Comparison of ENCODE assay signal across 13 mouse cellular contexts in genomic region chr12:44177038-44177355, GRCm38 (mm10). TPM values are rescaled to one million over a fixed set of nuclear protein-coding genes. Genes with fewer than 3 reads are reported as not detected.
DNase-seq lines count a peak whose midpoint lies in the region; ATAC-seq and TF ChIP-seq lines count a peak whose summit lies in the region.
"Had no signal": no experiment of that assay in that cellular context is flagged by ENCODE, and none has a peak within 500 bp of the region (broad histone marks: within the 10 kb centered on the region; RNA-seq: fewer than 3 reads in every experiment).

No protein-coding gene starts in this region.

- WGBS in neural tube, embryonic 11.5 days = 70% methylated on average over 2 of the region's 2 CpGs
- 68% methylated on average over 2 of the region's 2 CpGs for WGBS in hindbrain, embryonic 10.5 days
- WGBS in stomach, postnatal 0 days = 62% methylated on average over 2 of the region's 2 CpGs

- H3K36me3 ChIP-seq in neural tube, embryonic 11.5 days (ENCODE audit: control insufficient read depth, insufficient read depth, low read length) = no peaks in the 10 kb centered on the region
- no peaks in the 10 kb centered on the region for H3K36me3 ChIP-seq in hindbrain, embryonic 10.5 days
- H3K36me3 ChIP-seq in stomach, postnatal 0 days (ENCODE audit: control insufficient read depth, insufficient read depth, low read length) = no peaks in the 10 kb centered on the region
- H3K36me3 ChIP-seq: embryonic facial prominence, embryonic 13.5 days; heart, embryonic 12.5 days; neural tube, embryonic 13.5 days had no signal

- peak; percentile 39 for DNase-seq in neural tube, embryonic 11.5 days (ENCODE audit: low spot score)
- no peak for DNase-seq in neural tube, embryonic 10.5 days (ENCODE audit: extremely low spot score, low spot score)
- no peak for DNase-seq in hindbrain, embryonic 10.5 days (ENCODE audit: low spot score)
- peak; percentile 35 for DNase-seq in layer of hippocampus, adult 9-11 months
- DNase-seq in retina, embryonic 14.5 days (ENCODE audit: low spot score) = peak; percentile 61
- DNase-seq in gastrocnemius, adult 8-10 months (ENCODE audit: low spot score in 2 of 2) = no peak
- DNase-seq in stomach, postnatal 0 days (ENCODE audit: low spot score) = no peak
- DNase-seq in adrenal gland, postnatal 10 days = no peak
- DNase-seq: cerebellum, postnatal 10 days; right cerebral cortex, postnatal 25 days had no signal

- no peak for ATAC-seq in neural tube, embryonic 11.5 days (ENCODE audit: insufficient read depth, low FRiP score, low TSS enrichment)
- ATAC-seq in stomach, postnatal 0 days (ENCODE audit: low FRiP score, low TSS enrichment) = no peak

- TF ChIP-seq CTCF in stomach, postnatal 0 days (IDR thresholded peaks at IDR 0.05; ENCODE audit: low read depth) = no peak

- no peak for TF ChIP-seq EP300 in stomach, postnatal 0 days (optimal IDR thresholded peaks at IDR 0.05)

- H3K4me2 ChIP-seq in neural tube, embryonic 11.5 days (ENCODE audit: low read depth) = no peak overlapping the region
- H3K4me2 ChIP-seq in stomach, postnatal 0 days (replicated peaks; ENCODE audit: low read depth) = no peak overlapping the region

- H3K9me3 ChIP-seq in neural tube, embryonic 11.5 days (ENCODE audit: control insufficient read depth, low read length) = no peaks in the 10 kb centered on the region
- H3K9me3 ChIP-seq in hindbrain, embryonic 10.5 days = no peaks in the 10 kb centered on the region
- no peaks in the 10 kb centered on the region for H3K9me3 ChIP-seq in stomach, postnatal 0 days (ENCODE audit: control insufficient read depth, low read length)
- H3K9me3 ChIP-seq: embryonic facial prominence, embryonic 13.5 days; heart, embryonic 12.5 days; neural tube, embryonic 13.5 days had no signal

- no peaks in the 10 kb centered on the region for H3K4me1 ChIP-seq in neural tube, embryonic 11.5 days (ENCODE audit: control insufficient read depth, insufficient read depth, low read length)
- H3K4me1 ChIP-seq in hindbrain, embryonic 10.5 days (replicated peaks) = peaks cover 12% of the 10 kb centered on the region; the same call in 1 of the 2 replicates
- H3K4me1 ChIP-seq in stomach, postnatal 0 days (replicated peaks; ENCODE audit: control insufficient read depth, insufficient read depth) = no peaks in the 10 kb centered on the region
- H3K4me1 ChIP-seq: heart, embryonic 12.5 days had no signal

- no peak overlapping the region for H3K4me3 ChIP-seq in neural tube, embryonic 11.5 days (ENCODE audit: low read depth, low read length)
- no peak overlapping the region for H3K4me3 ChIP-seq in hindbrain, embryonic 10.5 days
- H3K4me3 ChIP-seq in stomach, postnatal 0 days (ENCODE audit: low read depth, low read length) = no peak overlapping the region
- H3K4me3 ChIP-seq: embryonic facial prominence, embryonic 13.5 days; heart, embryonic 12.5 days; neural tube, embryonic 13.5 days had no signal

- H3K27ac ChIP-seq in neural tube, embryonic 11.5 days (ENCODE audit: low read depth, low read length) = 0 out of 2 replicates have a peak overlapping the region, but pooled peaks have one; percentile 4
- peak overlapping the region; percentile 68; the same call in 1 of the 2 replicates for H3K27ac ChIP-seq in hindbrain, embryonic 10.5 days
- H3K27ac ChIP-seq in stomach, postnatal 0 days (replicated peaks) = no peak overlapping the region
- H3K27ac ChIP-seq: embryonic facial prominence, embryonic 13.5 days; neural tube, embryonic 13.5 days had no signal

- H3K9ac ChIP-seq in neural tube, embryonic 11.5 days (ENCODE audit: low read length) = no peak overlapping the region
- H3K9ac ChIP-seq in stomach, postnatal 0 days (ENCODE audit: low read length) = no peak overlapping the region
- H3K9ac ChIP-seq: embryonic facial prominence, embryonic 13.5 days; heart, embryonic 12.5 days; neural tube, embryonic 13.5 days had no signal

- H3K27me3 ChIP-seq in neural tube, embryonic 11.5 days (ENCODE audit: control insufficient read depth, insufficient read depth, low read length) = no peaks in the 10 kb centered on the region
- H3K27me3 ChIP-seq in hindbrain, embryonic 10.5 days (ENCODE audit: insufficient read depth, poor library complexity, severe bottlenecking) = no peaks in the 10 kb centered on the region
- H3K27me3 ChIP-seq in stomach, postnatal 0 days (ENCODE audit: control insufficient read depth, insufficient read depth, low read length) = no peaks in the 10 kb centered on the region
- H3K27me3 ChIP-seq: embryonic facial prominence, embryonic 13.5 days; heart, embryonic 12.5 days; neural tube, embryonic 13.5 days had no signal

RNA-seq across cellular contexts. Expression of gene Dnajb9, which starts 33.1 kb away (rescaled TPM):
- 31.8 and 32.0 TPM in 2 replicates for polyA plus RNA-seq in neural tube, embryonic 11.5 days (2014; fragmentation: Nextera tagmentation; extraction: Ambion mirVana)
- 18.0 and 20.0 TPM in 2 replicates for polyA plus RNA-seq in hindbrain, embryonic 10.5 days (2016; fragmentation: Nextera tagmentation; extraction: Ambion mirVana)
- total RNA-seq in gastrocnemius, adult 8-10 months (2022) = 10 to 100 TPM; 31.2 to 40.7 (median 32.3) TPM
- polyA plus RNA-seq in stomach, postnatal 0 days (2015; fragmentation: Nextera tagmentation; extraction: Ambion mirVana) = 30.1 and 36.3 TPM in 2 replicates
- total RNA-seq in adrenal gland, postnatal 10 days (2021) = 10 to 100 TPM; 27.0 to 41.1 TPM

RNA-seq across cellular contexts. Expression of gene Pnpla8, which starts 44.2 kb away (rescaled TPM):
- 87.7 and 90.2 TPM in 2 replicates for polyA plus RNA-seq in neural tube, embryonic 11.5 days (2014; fragmentation: Nextera tagmentation; extraction: Ambion mirVana)
- polyA plus RNA-seq in hindbrain, embryonic 10.5 days (2016; fragmentation: Nextera tagmentation; extraction: Ambion mirVana) = 46.0 and 53.0 TPM in 2 replicates
- 100 to 1,000 TPM; 152 to 185 (median 171) TPM for total RNA-seq in gastrocnemius, adult 8-10 months (2022)
- 53.5 and 56.7 TPM in 2 replicates for polyA plus RNA-seq in stomach, postnatal 0 days (2015; fragmentation: Nextera tagmentation; extraction: Ambion mirVana)
- total RNA-seq in adrenal gland, postnatal 10 days (2021) = 100 to 1,000 TPM; 131 to 144 TPM

Comparison
In these comparisons a context has a peak if more than half of its experiments do, and no peak if none do; other contexts are left out.
1. DNase-seq: peak in neural tube, embryonic 11.5 days (single experiment), layer of hippocampus, adult 9-11 months (single experiment) and retina, embryonic 14.5 days (single experiment); none in neural tube, embryonic 10.5 days (single experiment), hindbrain, embryonic 10.5 days (single experiment), gastrocnemius, adult 8-10 months (0 of 2), stomach, postnatal 0 days (single experiment) and adrenal gland, postnatal 10 days (single experiment).